Mouse (Mus musculus) retina, postnatal 1 day (tissue): ENCODE results near the gene Tecpr1.
A peak's percentile ranks its signal among the peaks of the same experiment; 100 is the strongest.

Source experiments
- DNase-seq: peaks from one replicate; pipeline ENCODE4 v3.0.0-alpha.2; 2012

Gene Tecpr1

GRCm38 (mm10) chr5:144162080-144162812 is 61.2 kb downstream of the Tecpr1 start:
- peak; percentile 33 for DNase-seq

- no peak for DNase-seq
Measured at GRCm38 (mm10) chr5:144159137-144159536, 64.3 kb downstream of the Tecpr1 start.

GRCm38 (mm10) chr5:144158604-144159003 is 64.8 kb downstream of the Tecpr1 start:
- peak; percentile 43 for DNase-seq

DNA sequence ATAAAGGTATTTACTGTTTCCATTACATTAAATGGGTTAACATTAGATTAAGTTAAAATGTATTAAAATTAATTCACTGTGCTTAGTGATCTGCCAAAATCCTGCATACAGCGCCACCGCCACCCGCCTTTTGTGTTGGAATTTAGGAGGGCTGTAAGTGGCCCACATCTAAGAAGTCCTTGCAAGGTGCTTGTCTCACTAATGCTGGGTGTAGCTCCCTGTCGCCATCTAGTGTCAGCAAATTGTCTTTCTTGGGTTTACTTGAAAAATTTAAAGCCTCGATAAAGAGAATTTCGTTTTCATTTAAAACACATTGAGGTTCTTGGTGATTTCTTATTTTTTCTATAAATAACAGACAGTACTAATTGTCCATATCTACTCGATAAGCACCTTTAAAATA is 68.9 kb downstream of the Tecpr1 start:
- peak; percentile 83 for DNase-seq

DNA sequence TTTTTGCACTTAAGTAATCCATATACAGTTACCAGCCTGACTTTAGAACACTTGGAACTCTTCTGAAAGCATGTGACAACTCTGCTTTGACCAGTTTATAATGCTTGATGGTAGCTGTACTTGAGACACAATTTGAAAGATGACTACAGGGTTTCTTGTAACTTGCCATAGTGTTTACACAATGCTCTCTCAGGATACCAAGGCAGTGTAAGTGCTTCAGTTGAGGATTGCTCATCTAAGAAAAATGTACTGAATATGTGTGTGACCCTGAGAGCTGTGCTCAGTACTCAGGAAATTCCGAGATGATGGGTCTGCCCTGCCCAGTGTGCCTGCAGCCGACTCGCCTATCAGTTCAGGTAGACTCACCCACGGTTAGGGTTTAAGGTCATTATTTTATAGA is 72.1 kb downstream of the Tecpr1 start:
- DNase-seq, result no peak

GRCm38 (mm10) chr5:144149530-144149929 is 73.9 kb downstream of the Tecpr1 start:
- no peak for DNase-seq

DNA sequence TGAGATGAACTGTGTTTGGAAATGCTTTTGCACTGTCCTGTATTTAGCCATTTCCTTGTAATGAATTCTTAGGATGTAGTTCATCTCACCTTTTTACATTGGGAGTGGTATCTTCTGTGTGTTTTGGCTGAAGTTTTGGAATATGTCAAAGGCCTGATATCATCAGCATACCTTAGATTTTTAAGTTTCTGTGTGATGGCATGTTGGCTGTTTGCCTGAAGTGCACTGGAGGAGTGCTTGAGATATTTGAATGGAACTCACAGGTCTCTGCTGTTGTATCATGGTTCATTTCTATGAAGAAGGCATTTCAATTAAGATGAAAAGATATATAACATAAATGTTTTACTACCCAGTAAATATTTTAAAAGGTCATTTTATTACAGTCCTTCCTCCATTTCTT is 76.5 kb downstream of the Tecpr1 start:
- DNase-seq, result no peak
